Mouse (Mus musculus): Measurements from ENCODE around the gene Prg2.

Prg2 gene

GRCm38 (mm10) chr2:84980188-84980587, at the start of gene Prg2:
Prg2 (plus strand) TSS chr2:84980461.
- no peak for DNase-seq (ENCODE audit: low spot score)

DNA sequence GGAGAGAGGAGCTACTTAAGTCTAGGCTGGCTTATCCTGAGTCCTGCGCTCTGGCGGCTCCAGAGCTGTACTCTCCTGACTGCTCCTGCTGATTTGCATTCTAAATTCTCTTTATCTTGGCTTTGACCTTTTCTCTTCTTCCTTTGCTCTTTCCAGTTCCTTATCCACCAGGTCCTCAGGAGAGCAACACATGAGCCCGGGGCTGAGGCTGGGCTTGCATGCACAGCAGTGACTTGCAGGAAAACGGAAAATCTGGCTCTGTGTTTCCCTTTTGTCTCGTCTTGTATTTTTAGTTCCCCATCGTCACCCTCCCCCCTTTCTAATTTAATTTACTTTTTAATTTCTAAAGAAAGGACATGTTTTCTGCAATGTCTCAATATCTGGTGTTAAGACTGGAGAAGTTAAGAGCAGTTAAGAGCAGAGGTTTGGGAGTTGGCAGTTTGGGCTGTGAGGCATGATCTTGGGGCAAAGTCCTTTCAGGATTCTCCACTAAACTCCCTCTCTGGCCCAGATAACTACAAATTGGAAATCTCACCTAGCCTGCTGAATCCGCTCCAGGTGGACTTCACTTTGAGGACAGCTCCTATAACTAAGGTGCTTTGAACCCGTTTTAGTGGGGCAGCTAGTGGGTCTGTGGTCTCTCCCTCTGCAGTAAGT, 46.1 kb upstream of the Prg2 start:
- no peak for DNase-seq (ENCODE audit: low spot score)

DNA sequence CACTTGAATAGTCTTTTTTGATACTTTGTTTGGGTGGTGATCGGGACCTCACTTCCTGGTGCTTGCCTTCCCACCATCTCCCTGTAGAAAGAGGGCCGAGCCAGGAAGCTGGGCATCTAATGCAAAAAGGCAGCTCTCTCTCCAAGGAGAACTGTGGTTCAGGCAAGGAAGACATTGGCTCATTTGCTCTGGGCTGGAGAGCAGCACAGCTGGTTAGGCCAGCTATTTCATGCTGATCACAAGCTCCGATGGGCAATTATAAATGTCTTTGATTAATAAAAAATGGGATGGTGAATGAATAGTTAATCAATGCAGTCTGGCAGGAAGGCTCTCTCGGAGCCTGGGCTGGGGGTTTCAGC, 45.6 kb upstream of the Prg2 start:
- no peak for DNase-seq (ENCODE audit: low spot score)

DNA sequence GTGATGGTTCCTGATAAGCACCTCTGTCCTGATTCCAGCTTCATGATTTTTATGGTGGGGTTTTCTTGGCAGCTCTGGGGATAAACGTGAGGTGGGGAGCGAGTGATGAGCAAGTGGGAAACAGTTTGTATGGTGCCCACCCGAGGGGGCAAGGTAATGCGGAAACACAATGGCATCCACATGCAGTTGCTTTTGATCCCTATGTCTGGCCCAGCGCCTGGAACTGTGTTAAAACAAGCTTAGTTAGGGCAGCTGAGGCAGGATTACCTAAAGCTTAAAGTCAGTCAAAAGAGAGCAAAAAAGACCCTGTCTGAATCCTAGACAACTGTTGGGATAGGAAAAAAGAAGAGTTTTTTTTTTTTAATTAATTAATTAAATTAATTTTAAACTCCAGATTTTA, 45.2 kb upstream of the Prg2 start:
- DNase-seq (ENCODE audit: low spot score), result no peak

- peak; percentile 85 for DNase-seq (ENCODE audit: low spot score)
Measured at GRCm38 (mm10) chr2:84936474-84937429, 43.5 kb upstream of the Prg2 start, which contains the start of gene Slc43a3. Slc43a3 (plus strand) TSS chr2:84936579.

GRCm38 (mm10) chr2:84937491-84938150, 42.6 kb upstream of the Prg2 start:
- DNase-seq (ENCODE audit: low spot score), result no peak

- no peak for DNase-seq (ENCODE audit: low spot score)
Measured at GRCm38 (mm10) chr2:84938249-84938946, 41.9 kb upstream of the Prg2 start.

GRCm38 (mm10) chr2:84939306-84939705, 41.0 kb upstream of the Prg2 start:
- no peak for DNase-seq (ENCODE audit: low spot score)

GRCm38 (mm10) chr2:84939711-84940110, 40.5 kb upstream of the Prg2 start:
- DNase-seq (ENCODE audit: low spot score), result no peak

- DNase-seq (ENCODE audit: low spot score), result no peak
Measured at GRCm38 (mm10) chr2:84941332-84941731, 38.9 kb upstream of the Prg2 start.

DNA sequence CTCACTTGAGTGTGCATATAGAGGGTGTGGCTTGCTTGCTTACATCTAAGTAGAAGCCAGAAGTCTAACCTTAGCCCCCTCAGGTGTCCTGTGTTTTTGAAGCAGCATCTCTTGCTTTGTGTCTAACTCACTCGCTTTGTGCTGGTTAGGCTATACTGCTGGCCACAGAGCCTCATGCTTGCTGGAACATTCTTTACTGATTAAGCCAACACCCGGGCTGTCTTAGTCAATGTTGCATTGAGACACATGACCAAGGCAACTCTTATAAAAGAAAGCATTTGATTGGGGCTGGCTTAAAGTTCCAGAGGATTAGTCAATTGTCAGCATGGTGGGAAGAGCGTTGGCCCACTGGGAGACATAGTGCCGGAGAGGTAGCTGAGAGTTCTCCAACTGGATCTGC, 38.5 kb upstream of the Prg2 start:
- DNase-seq (ENCODE audit: low spot score), result no peak

DNA sequence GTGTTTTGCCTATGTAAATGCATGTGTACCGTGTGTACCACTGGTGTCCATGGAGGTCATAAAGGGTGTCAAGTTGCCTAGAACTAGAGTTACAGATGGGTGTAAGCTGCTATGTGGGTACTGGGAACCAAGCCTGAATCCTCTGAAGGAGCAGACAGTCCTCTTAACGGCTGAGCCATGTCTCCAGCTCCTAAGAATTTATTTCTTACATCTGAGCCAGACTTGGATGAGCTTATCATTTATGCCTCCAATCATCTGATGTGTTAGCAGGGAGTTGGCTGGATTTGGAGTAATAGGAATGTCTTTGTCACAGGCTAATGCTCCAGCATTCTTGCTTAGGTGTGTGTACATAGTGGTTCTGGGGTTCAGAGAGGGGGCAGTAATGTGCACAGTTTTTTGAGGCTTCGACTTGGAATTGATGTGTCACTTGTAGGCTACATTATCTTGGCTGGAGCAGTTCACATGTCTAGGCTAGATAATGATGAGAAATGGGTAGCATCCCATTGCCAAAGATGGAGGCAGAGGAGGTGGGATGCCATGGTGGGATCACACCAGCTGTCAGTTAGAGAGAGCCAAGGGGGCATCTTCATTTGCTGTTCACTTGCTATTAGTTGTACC, 33.0 kb upstream of the Prg2 start:
- DNase-seq (ENCODE audit: low spot score), result no peak

DNA sequence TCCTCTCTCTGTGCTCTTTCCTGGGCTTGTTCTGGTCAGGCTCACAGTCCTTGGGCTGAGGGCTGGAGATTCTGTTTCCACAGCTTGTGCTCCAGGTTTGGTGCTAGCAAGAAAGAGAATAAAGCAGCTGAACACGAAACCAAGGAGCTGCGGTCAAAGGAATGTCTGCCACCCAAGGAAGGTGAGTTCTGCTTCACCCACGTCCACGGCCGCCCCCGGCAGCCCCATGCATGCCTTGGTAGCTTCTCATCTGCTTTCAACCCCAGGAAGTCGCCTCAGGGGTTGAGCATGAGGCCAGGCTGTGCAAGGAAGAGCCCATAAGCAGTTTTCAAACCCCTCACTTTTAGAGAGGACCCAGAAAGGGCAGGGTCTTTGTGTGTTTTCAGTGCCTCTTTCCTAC, 32.0 kb upstream of the Prg2 start:
- no peak for DNase-seq (ENCODE audit: low spot score)

DNA sequence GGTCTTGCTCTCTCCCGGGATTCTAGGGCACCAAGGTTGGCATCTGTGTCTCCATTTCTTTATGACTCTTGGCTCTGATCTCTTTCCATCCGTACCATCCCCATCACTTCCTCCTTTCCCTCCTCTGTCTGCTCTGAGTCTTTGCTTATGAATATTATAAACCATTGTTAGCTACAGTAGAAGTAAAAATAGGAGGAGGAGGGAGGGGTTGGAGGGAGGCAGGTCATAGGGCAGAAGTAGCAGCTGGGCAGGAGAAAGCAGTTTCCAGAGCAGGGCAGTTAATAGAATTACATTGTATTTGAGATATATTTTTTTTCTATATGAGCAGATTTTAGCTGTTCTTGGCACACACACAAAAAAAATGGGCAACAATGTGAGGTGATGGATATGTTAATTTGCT, 31.5 kb upstream of the Prg2 start:
- DNase-seq (ENCODE audit: low spot score), result no peak

DNA sequence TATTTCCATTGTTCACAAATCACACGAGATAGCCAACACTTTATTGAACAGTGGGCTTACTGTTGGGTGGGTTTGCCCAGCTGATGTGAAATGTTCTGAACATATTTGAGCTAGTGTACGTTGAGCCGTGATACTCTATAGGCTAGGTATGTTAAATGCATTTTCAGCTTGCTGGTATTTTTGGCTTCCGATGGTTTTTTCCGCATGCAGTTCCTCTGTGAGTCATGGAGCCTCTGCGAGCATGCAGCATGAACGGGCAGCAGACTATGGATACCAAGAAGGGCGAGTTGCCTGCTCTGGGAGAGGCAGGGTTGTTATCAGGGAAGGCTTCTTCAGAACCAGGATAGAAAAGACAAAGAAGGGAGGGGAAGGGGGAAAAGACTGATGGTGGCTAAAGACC, 29.2 kb upstream of the Prg2 start:
- DNase-seq (ENCODE audit: low spot score), result no peak

DNA sequence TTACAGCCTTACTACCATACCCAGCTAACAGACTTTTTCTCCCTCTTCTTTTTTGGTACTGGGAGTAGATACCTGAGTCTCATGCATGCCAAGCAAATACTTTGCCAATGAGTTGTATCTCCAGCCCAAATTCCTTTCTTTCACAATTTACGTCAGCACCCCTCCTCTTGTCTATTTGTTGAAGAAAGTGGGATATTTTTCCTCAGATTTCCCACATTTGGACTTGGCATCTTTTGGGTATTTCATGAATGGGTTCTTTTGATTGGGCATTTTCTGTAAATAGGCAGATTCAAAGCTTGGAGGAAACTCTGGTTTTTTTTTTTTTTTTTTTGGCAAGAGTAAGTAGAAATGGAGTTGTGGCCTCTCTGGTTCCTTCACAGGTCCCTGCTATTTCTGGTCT, 28.0 kb upstream of the Prg2 start:
- no peak for DNase-seq (ENCODE audit: low spot score)

DNA sequence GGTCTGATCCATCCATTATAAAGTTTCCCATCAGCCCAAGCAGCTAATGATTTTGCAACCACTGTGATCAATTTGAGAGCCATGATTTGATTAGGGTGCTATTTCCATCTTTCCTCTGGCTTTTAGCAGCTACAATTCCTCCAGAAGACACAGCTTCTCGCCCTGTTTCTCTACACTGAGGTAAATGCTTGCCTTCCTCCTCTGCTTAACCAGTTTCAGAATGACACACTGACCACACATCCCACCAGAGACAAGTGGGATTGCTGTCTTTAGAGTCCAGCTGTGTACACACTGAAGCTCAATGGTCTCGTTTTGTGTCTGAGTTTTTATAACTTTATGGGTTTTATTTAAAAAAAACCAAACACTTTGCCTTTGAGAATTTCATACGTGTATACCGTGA, 27.6 kb upstream of the Prg2 start:
- no peak for DNase-seq (ENCODE audit: low spot score)

DNA sequence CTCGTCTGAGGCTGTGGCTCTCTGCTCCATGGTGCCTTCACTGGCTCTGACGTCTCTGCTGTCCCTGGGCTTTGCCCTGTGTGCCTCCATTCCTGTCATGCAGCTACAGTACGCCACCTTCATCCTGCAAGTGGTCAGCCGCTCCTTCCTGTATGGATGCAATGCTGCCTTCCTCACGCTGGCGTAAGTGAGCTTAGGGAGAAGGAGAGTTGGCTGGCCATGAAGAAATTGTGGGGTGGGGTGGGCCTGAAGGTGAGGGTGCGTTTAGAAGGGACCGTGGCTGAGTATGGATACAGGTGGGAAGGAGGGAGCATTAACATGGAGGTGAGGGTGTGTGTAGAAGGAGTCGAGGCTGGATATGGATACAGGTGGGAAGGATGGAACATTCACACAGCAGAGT, 24.8 kb upstream of the Prg2 start:
- no peak for DNase-seq (ENCODE audit: low spot score)

DNA sequence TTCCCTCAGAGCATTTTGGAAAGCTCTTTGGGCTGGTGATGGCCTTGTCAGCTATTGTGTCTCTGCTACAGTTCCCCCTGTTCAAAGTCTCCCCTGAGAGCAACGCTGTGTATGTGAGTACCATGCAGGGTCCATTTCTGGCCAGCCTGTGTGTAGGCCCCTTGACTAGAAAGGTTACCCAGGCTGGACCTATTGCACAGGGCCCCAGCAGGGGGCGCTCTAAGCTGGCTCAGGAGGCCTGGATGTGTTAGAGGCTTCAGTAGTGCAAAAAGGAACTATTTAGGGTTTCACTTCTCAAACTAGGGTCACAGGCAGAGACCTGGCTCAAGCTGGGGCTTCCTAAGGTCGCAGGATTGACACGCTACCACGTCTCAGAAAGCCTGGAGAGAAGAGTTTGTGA, 24.0 kb upstream of the Prg2 start:
- DNase-seq (ENCODE audit: low spot score), result peak; percentile 46

DNA sequence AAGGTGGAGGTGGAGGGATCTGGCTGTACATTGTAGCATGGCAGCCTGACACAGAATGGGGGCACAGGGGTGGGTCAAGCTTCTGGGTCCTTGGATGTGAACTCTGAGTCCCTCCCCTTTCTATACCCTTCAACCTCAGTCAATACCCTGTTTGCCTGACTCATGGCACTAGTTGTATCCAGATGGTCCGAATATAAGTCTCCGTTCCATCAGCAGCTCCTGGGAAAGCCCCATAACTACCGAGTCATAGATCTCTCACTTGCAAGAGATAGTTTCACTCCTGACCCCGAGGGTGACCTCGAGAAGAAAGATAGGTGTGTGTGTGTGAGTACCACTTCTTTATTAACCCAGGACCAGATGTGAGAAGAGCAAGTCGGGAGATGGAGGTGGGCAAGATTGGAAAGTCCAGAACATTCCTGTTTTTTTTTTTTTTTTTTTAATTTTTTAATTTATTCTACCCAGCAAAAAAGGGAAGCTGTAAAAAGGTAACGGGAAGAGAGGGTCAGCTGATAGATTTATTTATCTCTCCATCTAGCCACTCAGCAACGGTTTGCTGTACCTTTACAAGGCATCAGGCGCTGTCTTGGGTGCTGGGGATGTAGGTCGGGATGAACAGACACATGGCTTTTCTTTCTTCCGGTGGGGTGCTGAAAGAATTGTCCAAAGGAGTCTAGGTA, 21.5 kb upstream of the Prg2 start:
- no peak for DNase-seq (ENCODE audit: low spot score)

- DNase-seq (ENCODE audit: low spot score), result peak; percentile 65
Measured at GRCm38 (mm10) chr2:84961300-84961699, 19.0 kb upstream of the Prg2 start.
